Mouse (Mus musculus) c-Kit-positive CD71-positive TER-119-positive erythroid progenitor cells, embryonic 14.5 days (primary cell): ENCODE measurements around the gene Tesc.

Source experiments
- DNase-seq: peaks from one replicate; pipeline ENCODE4 v3.0.0-alpha.2; 2013; ENCODE audit warnings: low spot score

Tesc gene

GRCm38 (mm10) chr5:118015669-118016068, 11.9 kb upstream of the Tesc start:
- DNase-seq = no peak

GRCm38 (mm10) chr5:118017527-118017926, 10.0 kb upstream of the Tesc start:
- no peak for DNase-seq

- DNase-seq = no peak
Measured at GRCm38 (mm10) chr5:118019905-118020304, 7.6 kb upstream of the Tesc start.

GRCm38 (mm10) chr5:118023053-118023452, 4.5 kb upstream of the Tesc start:
- no peak for DNase-seq

- DNase-seq = no peak
Measured at GRCm38 (mm10) chr5:118025880-118026279, 1.7 kb upstream of the Tesc start.

GRCm38 (mm10) chr5:118026343-118026742, 1.2 kb upstream of the Tesc start:
- no peak for DNase-seq

- no peak for DNase-seq
Measured at GRCm38 (mm10) chr5:118027101-118027697, 344 bp upstream of the Tesc start.

GRCm38 (mm10) chr5:118028191-118029034, 870 bp downstream of the Tesc start:
- no peak for DNase-seq

- no peak for DNase-seq
Measured at GRCm38 (mm10) chr5:118029035-118029408, 1.5 kb downstream of the Tesc start.

GRCm38 (mm10) chr5:118029420-118029819, 1.9 kb downstream of the Tesc start:
- no peak for DNase-seq

GRCm38 (mm10) chr5:118030022-118030675, 2.6 kb downstream of the Tesc start:
- no peak for DNase-seq

GRCm38 (mm10) chr5:118031059-118031458, 3.5 kb downstream of the Tesc start:
- DNase-seq = no peak

- DNase-seq = no peak
Measured at GRCm38 (mm10) chr5:118031508-118031907, 4.0 kb downstream of the Tesc start.

GRCm38 (mm10) chr5:118033328-118033727, 5.8 kb downstream of the Tesc start:
- no peak for DNase-seq

- DNase-seq = no peak
Measured at GRCm38 (mm10) chr5:118033740-118034139, 6.2 kb downstream of the Tesc start.

GRCm38 (mm10) chr5:118034632-118035031, 7.1 kb downstream of the Tesc start:
- DNase-seq = no peak

GRCm38 (mm10) chr5:118035786-118036185, 8.2 kb downstream of the Tesc start:
- DNase-seq = no peak

- DNase-seq = no peak
Measured at GRCm38 (mm10) chr5:118036888-118037797, 9.6 kb downstream of the Tesc start.

GRCm38 (mm10) chr5:118037798-118038484, 10.4 kb downstream of the Tesc start:
- DNase-seq = no peak

GRCm38 (mm10) chr5:118039241-118039668, 11.7 kb downstream of the Tesc start:
- DNase-seq = no peak

GRCm38 (mm10) chr5:118042599-118042998, 15.1 kb downstream of the Tesc start:
- DNase-seq = no peak
